Mouse (Mus musculus): Measurements from ENCODE around the gene Rab6b. TPM values are rescaled to one million over a fixed set of nuclear protein-coding genes. Genes with fewer than 3 reads are reported as not detected.
"Not testable (repeated sequence)": the region's sequence is repeated elsewhere in the genome, so short reads cannot be mapped to it uniquely, and the experiment has no call there.

Rab6b gene
- polyA plus RNA-seq, 1 experiment from 2014 or later = 7.3 TPM

GRCm38 (mm10) chr9:103145351-103145750 is 33.8 kb downstream of the Rab6b start:
- no peak overlapping the region for H3K4me3 ChIP-seq (replicated peaks; ENCODE audit: low read depth, low read length)
- TF ChIP-seq CTCF (IDR thresholded peaks at IDR 0.05; ENCODE audit: low read depth) = no peak
- no peak overlapping the region for H3K27ac ChIP-seq
- no peak for DNase-seq (ENCODE audit: low spot score)
- no peaks in the 10 kb centered on the region for H3K27me3 ChIP-seq (ENCODE audit: insufficient read depth, low read length)
- H3K9ac ChIP-seq (ENCODE audit: low read depth, low read length) = no peak overlapping the region
- H3K9me3 ChIP-seq (replicated peaks; ENCODE audit: low read length) = no peaks in the 10 kb centered on the region
- ATAC-seq (replicated peaks; ENCODE audit: low FRiP score, low read depth) = no peak
- no peak overlapping the region for H3K4me2 ChIP-seq (ENCODE audit: low read length)
- H3K4me1 ChIP-seq (replicated peaks; ENCODE audit: insufficient read depth, low read length) = no peaks in the 10 kb centered on the region
- 60% methylated on average over 5 of the region's 5 CpGs for WGBS
- no peaks in the 10 kb centered on the region for H3K36me3 ChIP-seq (ENCODE audit: insufficient read depth, low read length)

DNA sequence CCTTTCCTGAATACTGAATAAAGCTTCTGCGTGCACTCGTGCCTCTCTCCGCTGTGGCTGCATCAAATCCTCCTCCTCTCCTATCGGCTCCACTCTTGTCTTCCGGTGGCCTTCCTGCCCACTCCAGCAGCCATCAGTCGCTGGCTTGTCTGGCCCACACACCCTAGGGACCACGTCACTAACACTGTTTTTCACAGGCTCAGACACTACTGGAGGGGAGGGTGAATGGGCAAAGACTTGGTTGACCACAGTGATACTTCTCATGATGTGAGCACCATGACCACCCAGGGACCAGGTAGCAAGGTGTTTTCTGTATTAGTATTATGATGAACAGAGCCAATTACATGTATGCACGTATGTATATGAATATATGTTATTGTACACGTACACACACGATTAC is 34.7 kb downstream of the Rab6b start:
- no peak overlapping the region; the same call in 1 of the 2 replicates for H3K4me2 ChIP-seq (ENCODE audit: low read length)
- no peaks in the 10 kb centered on the region for H3K4me1 ChIP-seq (replicated peaks; ENCODE audit: insufficient read depth, low read length)
- no peak for ATAC-seq (replicated peaks; ENCODE audit: low FRiP score, low read depth)
- H3K9ac ChIP-seq (ENCODE audit: low read depth, low read length) = no peak overlapping the region
- WGBS = 86% methylated on average over 10 of the region's 10 CpGs
- no peak overlapping the region for H3K4me3 ChIP-seq (replicated peaks; ENCODE audit: low read depth, low read length)
- no peaks in the 10 kb centered on the region for H3K27me3 ChIP-seq (ENCODE audit: insufficient read depth, low read length)
- H3K27ac ChIP-seq = no peak overlapping the region
- no peak for TF ChIP-seq CTCF (IDR thresholded peaks at IDR 0.05; ENCODE audit: low read depth)
- no peaks in the 10 kb centered on the region for H3K36me3 ChIP-seq (ENCODE audit: insufficient read depth, low read length)
- no peaks in the 10 kb centered on the region for H3K9me3 ChIP-seq (replicated peaks; ENCODE audit: low read length)
- no peak for DNase-seq (ENCODE audit: low spot score)

GRCm38 (mm10) chr9:103146703-103147102 is 35.1 kb downstream of the Rab6b start:
- ATAC-seq (replicated peaks; ENCODE audit: low FRiP score, low read depth) = no peak; the same call in 1 of the 2 replicates
- Histone ChIP-seq H3K4me1 (replicated peaks; ENCODE audit: insufficient read depth, low read length) (no peaks in the 10 kb centered on the region), H3K27me3 (ENCODE audit: insufficient read depth, low read length) (no peaks in the 10 kb centered on the region), H3K27ac (no peak overlapping the region), H3K9ac (ENCODE audit: low read depth, low read length) (no peak overlapping the region), H3K4me2 (ENCODE audit: low read length) (no peak overlapping the region; the same call in 1 of the 2 replicates), H3K36me3 (ENCODE audit: insufficient read depth, low read length) (no peaks in the 10 kb centered on the region), H3K9me3 (replicated peaks; ENCODE audit: low read length) (no peaks in the 10 kb centered on the region), H3K4me3 (replicated peaks; ENCODE audit: low read depth, low read length) (no peak overlapping the region)
- DNase-seq (ENCODE audit: low spot score) = no peak
- TF ChIP-seq CTCF (IDR thresholded peaks at IDR 0.05; ENCODE audit: low read depth) = no peak
- WGBS = 33% methylated on average over 9 of the region's 9 CpGs

DNA sequence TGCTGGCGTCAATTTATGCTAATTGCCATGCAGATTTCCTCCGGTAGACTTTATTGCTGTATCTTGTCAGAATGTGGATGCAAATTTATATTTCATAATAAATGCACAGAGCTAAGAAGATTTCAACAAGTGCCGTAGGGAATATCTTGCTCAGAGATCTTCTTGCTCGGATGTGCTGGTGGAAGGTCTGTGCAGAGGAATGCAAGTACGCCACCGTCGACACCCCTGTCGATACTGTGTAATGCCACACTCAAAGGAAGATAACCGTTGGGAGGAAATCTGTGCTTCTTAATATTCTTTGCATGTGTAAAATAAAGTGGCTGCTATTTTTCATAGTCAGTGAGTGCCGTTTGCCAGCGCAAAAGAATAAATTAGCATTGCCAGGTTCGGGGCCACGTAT is 35.5 kb downstream of the Rab6b start:
- H3K4me1 ChIP-seq (replicated peaks; ENCODE audit: insufficient read depth, low read length) = no peaks in the 10 kb centered on the region
- H3K27ac ChIP-seq = no peak overlapping the region
- WGBS = 63% methylated on average over 13 of the region's 13 CpGs
- ATAC-seq (replicated peaks; ENCODE audit: low FRiP score, low read depth) (no peak), DNase-seq (ENCODE audit: low spot score) (no peak)
- no peak overlapping the region for H3K9ac ChIP-seq (ENCODE audit: low read depth, low read length)
- H3K9me3 ChIP-seq (replicated peaks; ENCODE audit: low read length) = no peaks in the 10 kb centered on the region
- no peak for TF ChIP-seq CTCF (IDR thresholded peaks at IDR 0.05; ENCODE audit: low read depth)
- H3K36me3 ChIP-seq (ENCODE audit: insufficient read depth, low read length) = no peaks in the 10 kb centered on the region
- H3K27me3 ChIP-seq (ENCODE audit: insufficient read depth, low read length) = no peaks in the 10 kb centered on the region
- H3K4me3 ChIP-seq (replicated peaks; ENCODE audit: low read depth, low read length) = no peak overlapping the region
- no peak overlapping the region for H3K4me2 ChIP-seq (ENCODE audit: low read length)

DNA sequence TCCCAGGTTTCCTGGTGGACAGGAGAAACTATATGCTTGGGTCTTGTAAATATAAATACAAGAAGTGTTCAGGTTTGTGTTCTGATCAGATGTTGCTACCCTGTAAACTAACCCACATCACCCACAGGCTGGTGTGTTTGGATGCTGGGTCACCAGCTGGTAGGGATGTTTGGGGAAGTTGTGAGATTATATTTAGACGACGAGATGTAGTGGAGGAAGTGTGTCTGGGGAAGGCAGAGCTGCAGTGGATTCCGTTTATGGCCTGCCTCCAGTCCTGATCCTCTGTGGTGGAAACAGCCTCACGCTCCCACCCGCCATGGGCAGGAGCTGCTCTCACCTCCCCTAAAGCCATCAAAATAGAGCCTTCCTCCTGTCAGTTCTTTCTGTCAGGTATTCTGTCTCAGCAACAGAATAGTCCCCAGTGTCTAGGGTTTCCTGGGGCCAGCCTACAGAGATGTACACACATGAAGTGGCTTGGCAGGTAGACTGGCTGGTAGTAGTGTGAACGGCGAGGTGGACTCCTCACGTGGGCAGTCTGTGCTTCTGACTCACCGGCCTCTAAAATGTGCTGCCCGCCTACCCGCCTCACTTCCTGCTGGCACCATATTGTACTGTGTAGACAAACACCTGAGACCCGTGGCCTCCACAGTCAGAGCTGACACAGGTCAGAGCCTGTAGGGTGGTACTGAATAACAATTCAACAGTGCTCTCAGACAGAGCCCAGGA is 37.6 kb downstream of the Rab6b start:
- Histone ChIP-seq H3K4me1 (replicated peaks; ENCODE audit: insufficient read depth, low read length) (no peaks in the 10 kb centered on the region), H3K4me2 (ENCODE audit: low read length) (no peak overlapping the region), H3K27ac (no peak overlapping the region), H3K4me3 (replicated peaks; ENCODE audit: low read depth, low read length) (no peak overlapping the region), H3K27me3 (ENCODE audit: insufficient read depth, low read length) (no peaks in the 10 kb centered on the region), H3K9ac (ENCODE audit: low read depth, low read length) (no peak overlapping the region), H3K9me3 (replicated peaks; ENCODE audit: low read length) (no peaks in the 10 kb centered on the region), H3K36me3 (ENCODE audit: insufficient read depth, low read length) (no peaks in the 10 kb centered on the region)
- no peak for DNase-seq (ENCODE audit: low spot score)
- WGBS = 77% methylated on average over 12 of the region's 12 CpGs
- TF ChIP-seq CTCF (IDR thresholded peaks at IDR 0.05; ENCODE audit: low read depth) = no peak
- no peak for ATAC-seq (replicated peaks; ENCODE audit: low FRiP score, low read depth)

- WGBS = 68% methylated on average over 5 of the region's 5 CpGs
- no peak for TF ChIP-seq CTCF (IDR thresholded peaks at IDR 0.05; ENCODE audit: low read depth)
- Histone ChIP-seq H3K4me3 (replicated peaks; ENCODE audit: low read depth, low read length) (no peak overlapping the region), H3K4me2 (ENCODE audit: low read length) (no peak overlapping the region), H3K36me3 (ENCODE audit: insufficient read depth, low read length) (no peaks in the 10 kb centered on the region), H3K9me3 (replicated peaks; ENCODE audit: low read length) (no peaks in the 10 kb centered on the region), H3K27ac (no peak overlapping the region), H3K4me1 (replicated peaks; ENCODE audit: insufficient read depth, low read length) (no peaks in the 10 kb centered on the region), H3K9ac (ENCODE audit: low read depth, low read length) (no peak overlapping the region), H3K27me3 (ENCODE audit: insufficient read depth, low read length) (no peaks in the 10 kb centered on the region)
- ATAC-seq (replicated peaks; ENCODE audit: low FRiP score, low read depth) = no peak
- no peak for DNase-seq (ENCODE audit: low spot score)
Observed at GRCm38 (mm10) chr9:103153286-103153685, 41.7 kb downstream of the Rab6b start.

GRCm38 (mm10) chr9:103154568-103154967 is 43.0 kb downstream of the Rab6b start:
- ATAC-seq (replicated peaks; ENCODE audit: low FRiP score, low read depth) = no peak
- Histone ChIP-seq H3K9ac (ENCODE audit: low read depth, low read length) (no peak overlapping the region), H3K4me2 (ENCODE audit: low read length) (no peak overlapping the region), H3K27me3 (ENCODE audit: insufficient read depth, low read length) (no peaks in the 10 kb centered on the region), H3K27ac (no peak overlapping the region), H3K9me3 (replicated peaks; ENCODE audit: low read length) (no peaks in the 10 kb centered on the region), H3K4me1 (replicated peaks; ENCODE audit: insufficient read depth, low read length) (no peaks in the 10 kb centered on the region), H3K4me3 (replicated peaks; ENCODE audit: low read depth, low read length) (no peak overlapping the region), H3K36me3 (ENCODE audit: insufficient read depth, low read length) (no peaks in the 10 kb centered on the region)
- WGBS = 87% methylated on average over 2 of the region's 2 CpGs
- no peak for DNase-seq (ENCODE audit: low spot score)
- TF ChIP-seq CTCF (IDR thresholded peaks at IDR 0.05; ENCODE audit: low read depth) = no peak

DNA sequence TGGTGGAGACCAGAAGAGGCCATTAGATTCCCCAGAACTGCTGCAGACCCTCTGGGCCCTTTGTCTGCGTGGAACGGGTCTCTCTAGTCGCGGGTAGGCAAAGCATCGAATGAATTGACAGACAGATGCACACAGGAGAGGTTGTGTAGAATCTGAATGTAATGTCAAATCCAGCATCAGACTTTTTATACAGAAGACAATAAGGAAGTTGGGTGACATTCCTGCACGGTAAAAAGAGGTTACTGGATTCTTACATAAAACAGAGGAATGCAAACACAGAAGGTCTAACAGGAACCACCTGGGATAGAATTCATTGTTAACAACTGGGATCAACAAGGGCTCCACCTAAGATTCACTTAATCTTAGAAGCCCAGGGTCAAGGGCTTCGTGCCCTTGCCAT is 43.6 kb downstream of the Rab6b start:
- not testable (repeated sequence) for H3K36me3 ChIP-seq (ENCODE audit: insufficient read depth, low read length); DNase-seq (ENCODE audit: low spot score); H3K4me2 ChIP-seq (ENCODE audit: low read length); H3K9me3 ChIP-seq (replicated peaks; ENCODE audit: low read length); H3K4me1 ChIP-seq (replicated peaks; ENCODE audit: insufficient read depth, low read length); H3K27ac ChIP-seq; ATAC-seq (replicated peaks; ENCODE audit: low FRiP score, low read depth); H3K27me3 ChIP-seq (ENCODE audit: insufficient read depth, low read length); H3K4me3 ChIP-seq (replicated peaks; ENCODE audit: low read depth, low read length); H3K9ac ChIP-seq (ENCODE audit: low read depth, low read length)
- WGBS = 85% methylated on average over 7 of the region's 7 CpGs

All from kidney, postnatal 0 days (tissue).